ENCODE assay signal across 9 mouse cellular contexts in the genomic region with DNA sequence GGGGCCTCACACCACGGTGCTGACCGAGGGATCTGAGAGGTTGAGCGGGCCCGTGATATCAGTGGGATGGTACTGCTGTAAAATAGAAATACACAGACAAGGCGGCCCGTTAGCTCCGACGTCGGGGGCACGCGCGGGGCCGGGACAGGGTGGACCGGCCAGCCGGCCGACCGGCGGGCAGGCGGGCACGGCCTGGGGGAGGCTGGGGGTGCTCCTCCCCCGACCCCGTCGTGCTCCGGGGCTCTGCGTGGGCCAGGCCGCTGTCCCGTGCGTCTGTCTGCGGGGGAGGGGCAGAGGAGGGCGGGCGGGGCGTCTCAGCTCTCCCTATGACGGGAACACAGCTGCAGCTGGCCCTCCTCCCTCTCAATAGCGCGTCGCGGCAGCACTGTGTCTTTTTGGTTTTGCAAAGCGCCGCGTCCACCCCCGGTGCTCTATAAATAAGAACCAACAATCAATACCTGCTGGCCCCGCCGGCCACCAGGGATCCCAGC. TPM values are rescaled to one million over a fixed set of nuclear protein-coding genes. Genes with fewer than 3 reads are reported as not detected.
DNase-seq lines count a peak whose midpoint lies in the region; ATAC-seq and TF ChIP-seq lines count a peak whose summit lies in the region.
"Had no signal": no experiment of that assay in that cellular context is flagged by ENCODE, and none has a peak within 500 bp of the region (broad histone marks: within the 10 kb centered on the region; RNA-seq: fewer than 3 reads in every experiment).

No protein-coding gene starts in this region.

- DNase-seq in heart, adult 18-20 months: peak; percentile 49 to 59
- DNase-seq in heart, postnatal 25 days (ENCODE audit: low spot score): no peak
- DNase-seq in brain, adult 2 months (ENCODE audit: low read depth, low spot score): peak; percentile 81
- DNase-seq in heart, postnatal 10 days: peak; percentile 25 to 36
- DNase-seq in limb, embryonic 14.5 days (ENCODE audit: low spot score): no peak
- no peak for DNase-seq in adrenal gland, postnatal 10 days
- DNase-seq in layer of hippocampus, postnatal 25 days (ENCODE audit: extremely low spot score in 1 of 2, low spot score in 1 of 2): no peak

- ATAC-seq in limb, embryonic 14.5 days (ENCODE audit: low FRiP score, low read depth): peak; percentile 32; the same call in 1 of the 2 replicates
- ATAC-seq in neural tube, embryonic 14.5 days (ENCODE audit: low read depth): peak; percentile 16; the same call in 1 of the 2 replicates
- ATAC-seq: Patski had no signal

- H3K27ac ChIP-seq in limb, embryonic 14.5 days (replicated peaks; ENCODE audit: low read depth, low read length): no peak overlapping the region
- H3K27ac ChIP-seq in neural tube, embryonic 14.5 days (ENCODE audit: low read depth, low read length): no peak overlapping the region

- intact Hi-C loops in heart, postnatal 25 days (cut with DNase I): loop anchor here (2.0 to 5.0 kb wide), 2 partner anchors 13 to 65 kb away; no protein-coding TSS in a partner anchor
- intact Hi-C loops in heart, postnatal 10 days (cut with DNase I): loop anchor here (2.0 kb wide), 1 partner anchor 63 kb away; no protein-coding TSS in a partner anchor

- 7% methylated on average over 32 of the region's 43 CpGs for WGBS in limb, embryonic 14.5 days
- 6% methylated on average over 24 of the region's 43 CpGs for WGBS in neural tube, embryonic 14.5 days

- H3K9ac ChIP-seq in limb, embryonic 14.5 days (ENCODE audit: low read depth, low read length, severe bottlenecking): peak overlapping the region; percentile 12; the same call in 1 of the 2 replicates
- H3K9ac ChIP-seq in neural tube, embryonic 14.5 days (replicated peaks; ENCODE audit: low read depth, low read length): 0 out of 2 replicates have a peak overlapping the region, but pooled peaks have one; percentile 32

- H3K9me3 ChIP-seq in limb, embryonic 14.5 days (ENCODE audit: control insufficient read depth, low read length): no peaks in the 10 kb centered on the region
- H3K9me3 ChIP-seq in neural tube, embryonic 14.5 days (ENCODE audit: control insufficient read depth, low read length): no peaks in the 10 kb centered on the region

- peak overlapping the region; percentile 44 for H3K4me2 ChIP-seq in limb, embryonic 14.5 days (replicated peaks; ENCODE audit: low read depth, low read length, severe bottlenecking)
- peak overlapping the region; percentile 35 for H3K4me2 ChIP-seq in neural tube, embryonic 14.5 days (ENCODE audit: low read depth, low read length)

- H3K4me3 ChIP-seq in limb, embryonic 14.5 days (replicated peaks; ENCODE audit: low read length): peak overlapping the region; percentile 32
- H3K4me3 ChIP-seq in neural tube, embryonic 14.5 days (ENCODE audit: low read depth, low read length): peak overlapping the region; percentile 22

- H3K36me3 ChIP-seq in limb, embryonic 14.5 days (ENCODE audit: control insufficient read depth, insufficient read depth, low read length): no peaks in the 10 kb centered on the region
- H3K36me3 ChIP-seq in neural tube, embryonic 14.5 days (ENCODE audit: control insufficient read depth, insufficient read depth, low read length): peaks cover 8% of the 10 kb centered on the region

- H3K27me3 ChIP-seq in limb, embryonic 14.5 days (ENCODE audit: control insufficient read depth, insufficient read depth, low read length): peaks cover 58% of the 10 kb centered on the region
- H3K27me3 ChIP-seq in neural tube, embryonic 14.5 days (ENCODE audit: control insufficient read depth, insufficient read depth, low read length): peaks cover 56% of the 10 kb centered on the region

- no peak for TF ChIP-seq POLR2A in limb, embryonic 14.5 days (IDR thresholded peaks at IDR 0.05; ENCODE audit: borderline replicate concordance, extremely low read depth, insufficient read depth, insufficient read length)

- H3K4me1 ChIP-seq in limb, embryonic 14.5 days (ENCODE audit: control insufficient read depth, insufficient read depth, low read length): peaks cover 3% of the 10 kb centered on the region; the same call in 1 of the 2 replicates
- H3K4me1 ChIP-seq in neural tube, embryonic 14.5 days (ENCODE audit: control insufficient read depth, insufficient read depth, low read length): peaks cover 18% of the 10 kb centered on the region

RNA-seq across cellular contexts. Expression of a gene that starts 2.4 kb away (rescaled TPM):
- under 1 TPM in 1 of 2 experiments, not detected in 1; 0.23 TPM for total RNA-seq in heart, adult 18-20 months (2021)
- total RNA-seq in heart, postnatal 25 days (2021): not detected
- not detected for total RNA-seq in heart, postnatal 10 days (2021)
- 0.09 TPM in 1 of 2 replicates, not detected in the other for polyA plus RNA-seq in limb, embryonic 14.5 days (2012; rRNA removed)
- polyA plus RNA-seq in limb, embryonic 14.5 days (2014; fragmentation: Nextera tagmentation; extraction: Ambion mirVana): 0.15 TPM in 1 of 2 replicates, not detected in the other
- polyA plus RNA-seq in neural tube, embryonic 14.5 days (2014; fragmentation: Nextera tagmentation; extraction: Ambion mirVana): 0.45 TPM in 1 of 2 replicates, not detected in the other
- not detected for total RNA-seq in adrenal gland, postnatal 10 days (2021)
- total RNA-seq in layer of hippocampus, postnatal 25 days (2021): not detected
- polyA plus RNA-seq: Patski had no signal

RNA-seq across cellular contexts. Expression of a gene that starts 4.2 kb away (rescaled TPM):
- not detected for total RNA-seq in heart, adult 18-20 months (2021)
- not detected for total RNA-seq in heart, postnatal 25 days (2021)
- not detected for total RNA-seq in heart, postnatal 10 days (2021)
- not detected in 2 replicates for polyA plus RNA-seq in limb, embryonic 14.5 days (2012; rRNA removed)
- polyA plus RNA-seq in limb, embryonic 14.5 days (2014; fragmentation: Nextera tagmentation; extraction: Ambion mirVana): not detected in 2 replicates
- not detected in 2 replicates for polyA plus RNA-seq in neural tube, embryonic 14.5 days (2014; fragmentation: Nextera tagmentation; extraction: Ambion mirVana)
- total RNA-seq in adrenal gland, postnatal 10 days (2021): not detected
- total RNA-seq in layer of hippocampus, postnatal 25 days (2021): not detected
- polyA plus RNA-seq: Patski had no signal

RNA-seq across cellular contexts. Expression of a gene that starts 19.8 kb away (rescaled TPM):
- total RNA-seq in heart, adult 18-20 months (2021): 10 to 100 TPM; 35.3 to 38.8 TPM
- total RNA-seq in heart, postnatal 25 days (2021): 10 to 100 TPM; 38.4 to 40.7 TPM
- 10 to 100 TPM; 48.6 to 54.0 TPM for total RNA-seq in heart, postnatal 10 days (2021)
- 121 and 165 TPM in 2 replicates for polyA plus RNA-seq in limb, embryonic 14.5 days (2012; rRNA removed)
- 117 and 126 TPM in 2 replicates for polyA plus RNA-seq in limb, embryonic 14.5 days (2014; fragmentation: Nextera tagmentation; extraction: Ambion mirVana)
- polyA plus RNA-seq in neural tube, embryonic 14.5 days (2014; fragmentation: Nextera tagmentation; extraction: Ambion mirVana): 110 and 116 TPM in 2 replicates
- 10 to 100 TPM; 61.0 to 73.1 TPM for total RNA-seq in adrenal gland, postnatal 10 days (2021)
- 10 to 100 TPM; 85.1 to 86.5 TPM for total RNA-seq in layer of hippocampus, postnatal 25 days (2021)

RNA-seq across cellular contexts. Expression of a gene that starts 19.9 kb away (rescaled TPM):
- 10 to 100 TPM; 38.2 to 42.6 TPM for total RNA-seq in heart, adult 18-20 months (2021)
- total RNA-seq in heart, postnatal 25 days (2021): 10 to 100 TPM; 36.7 to 40.5 TPM
- 10 to 100 TPM; 49.4 to 55.2 TPM for total RNA-seq in heart, postnatal 10 days (2021)
- 124 and 135 TPM in 2 replicates for polyA plus RNA-seq in limb, embryonic 14.5 days (2012; rRNA removed)
- polyA plus RNA-seq in limb, embryonic 14.5 days (2014; fragmentation: Nextera tagmentation; extraction: Ambion mirVana): 254 and 267 TPM in 2 replicates
- polyA plus RNA-seq in neural tube, embryonic 14.5 days (2014; fragmentation: Nextera tagmentation; extraction: Ambion mirVana): 177 and 182 TPM in 2 replicates
- total RNA-seq in adrenal gland, postnatal 10 days (2021): 10 to 100 TPM; 48.0 to 52.2 TPM
- 10 to 100 TPM; 69.2 to 71.6 TPM for total RNA-seq in layer of hippocampus, postnatal 25 days (2021)

RNA-seq across cellular contexts. Expression of a gene that starts 26.9 kb away (rescaled TPM):
- not detected for total RNA-seq in heart, adult 18-20 months (2021)
- not detected for total RNA-seq in heart, postnatal 25 days (2021)
- not detected for total RNA-seq in heart, postnatal 10 days (2021)
- polyA plus RNA-seq in limb, embryonic 14.5 days (2012; rRNA removed): 0.34 and 0.42 TPM in 2 replicates
- polyA plus RNA-seq in limb, embryonic 14.5 days (2014; fragmentation: Nextera tagmentation; extraction: Ambion mirVana): 0.43 and 1.3 TPM in 2 replicates
- 60.8 and 89.4 TPM in 2 replicates for polyA plus RNA-seq in neural tube, embryonic 14.5 days (2014; fragmentation: Nextera tagmentation; extraction: Ambion mirVana)
- total RNA-seq in adrenal gland, postnatal 10 days (2021): 1 to 10 TPM; 7.3 to 9.6 TPM
- total RNA-seq in layer of hippocampus, postnatal 25 days (2021): 100 to 1,000 TPM; 405 to 487 TPM

Comparison
In these comparisons a context has a peak if more than half of its experiments do, and no peak if none do; other contexts are left out.
1. DNase-seq: peak in heart, adult 18-20 months (2 of 2), brain, adult 2 months (single experiment) and heart, postnatal 10 days (2 of 2); none in heart, postnatal 25 days (single experiment), limb, embryonic 14.5 days (single experiment), adrenal gland, postnatal 10 days (single experiment) and layer of hippocampus, postnatal 25 days (0 of 2).